Mouse (Mus musculus) hematopoietic multipotent progenitor cell, adult 10-12 weeks (in vitro differentiated cells): ENCODE results near the gene Flad1. TPM values are rescaled to one million over a fixed set of nuclear protein-coding genes. Genes with fewer than 3 reads are reported as not detected.

Experiments used
- polyA plus RNA-seq: library from polyadenylated mRNA; stranded (reverse); fragments of >175 nt; gene quantifications from 2 replicates; pipeline ENCODE4 v1.2.3, GENCODE M21; 2012; ENCODE audit warnings: low replicate concordance

Flad1 gene
- polyA plus RNA-seq, result 15.1 and 28.4 TPM in 2 replicates

DNA sequence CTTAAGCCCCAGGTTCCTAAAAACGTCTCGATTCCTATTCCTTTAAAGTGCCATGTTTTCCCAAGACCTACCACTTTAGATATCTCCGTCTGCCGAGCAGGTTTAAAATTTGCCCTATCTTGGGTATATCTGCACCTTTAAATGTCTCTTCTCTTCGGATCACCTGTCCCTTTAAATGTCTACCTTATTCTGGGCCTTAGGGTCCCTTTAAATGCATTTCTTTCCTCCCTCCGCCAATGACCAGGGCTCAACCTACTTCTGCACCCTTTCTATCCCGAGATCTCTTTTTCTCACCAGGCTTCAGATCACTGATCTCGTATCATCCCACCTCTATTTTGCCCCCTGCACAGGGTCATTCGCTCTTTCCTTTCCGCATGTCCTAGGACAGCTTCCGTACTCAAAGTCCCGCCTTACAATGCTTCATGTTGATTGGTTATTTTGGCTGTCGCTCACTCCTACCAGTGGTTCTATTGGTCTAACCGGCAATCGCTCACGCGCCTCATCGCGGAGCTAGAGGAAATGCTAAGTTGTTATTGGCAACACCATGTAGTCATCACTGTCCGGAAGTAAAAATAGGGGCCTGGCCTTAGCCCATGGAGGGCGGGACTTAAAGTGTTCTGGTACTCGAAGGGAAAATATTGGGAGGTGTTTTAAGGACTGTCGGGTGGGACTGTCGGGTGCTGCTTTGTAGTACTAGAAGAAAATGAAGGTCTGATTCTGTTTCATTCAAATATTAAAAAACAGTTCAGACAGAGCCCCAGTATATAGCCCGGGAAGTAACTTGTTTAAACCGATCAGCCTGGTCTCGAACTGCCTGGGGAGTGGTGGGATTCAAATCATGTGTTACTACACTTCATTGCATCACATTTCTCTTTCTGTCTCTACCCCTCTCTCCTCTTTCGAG lies at the start of gene Flad1:
TSS of gene Flad1 (minus strand) at position 381 of the 904 bp plus-strand sequence.

DNA sequence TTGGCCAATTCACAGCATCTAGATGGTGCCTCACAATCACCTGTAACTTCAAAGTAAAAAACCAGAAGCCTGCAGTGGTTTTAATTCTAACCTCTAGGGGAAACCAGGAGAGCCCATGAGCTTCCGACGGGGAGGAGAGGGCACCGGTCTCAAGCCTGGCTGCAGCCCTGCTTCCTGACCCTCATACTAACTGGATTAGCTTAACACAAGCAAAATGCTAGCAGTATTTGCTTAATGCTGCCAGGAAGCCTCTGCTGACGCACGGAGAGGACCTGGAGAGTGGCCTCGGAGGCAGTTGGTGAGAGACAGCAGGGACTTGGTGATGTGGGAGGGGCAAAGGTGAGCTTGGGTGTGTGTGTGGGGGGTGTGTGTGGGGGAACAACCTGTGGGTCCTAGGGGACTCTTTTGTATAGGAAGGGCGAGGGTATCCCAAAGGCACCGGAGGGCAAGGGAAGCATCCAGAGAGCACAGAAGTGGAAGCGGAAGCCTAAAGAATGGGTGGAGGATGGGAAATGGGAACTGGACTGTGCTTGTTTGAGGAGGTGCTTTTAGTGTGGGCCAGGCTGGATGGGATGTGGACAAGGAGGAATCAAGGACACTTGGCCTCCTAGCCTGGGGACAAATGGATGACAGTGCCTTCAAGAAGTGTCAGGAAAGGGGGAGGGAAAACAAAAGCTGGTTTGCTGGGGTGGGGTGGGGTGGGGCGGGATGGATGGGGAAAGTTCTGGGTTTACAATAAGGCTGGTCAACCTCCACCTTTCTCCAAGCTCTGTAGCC lies 42.9 kb upstream of the Flad1 start, which contains the start of gene Pmvk:
TSS of gene Pmvk (plus strand) at position 141 of the 777 bp plus-strand sequence.

DNA sequence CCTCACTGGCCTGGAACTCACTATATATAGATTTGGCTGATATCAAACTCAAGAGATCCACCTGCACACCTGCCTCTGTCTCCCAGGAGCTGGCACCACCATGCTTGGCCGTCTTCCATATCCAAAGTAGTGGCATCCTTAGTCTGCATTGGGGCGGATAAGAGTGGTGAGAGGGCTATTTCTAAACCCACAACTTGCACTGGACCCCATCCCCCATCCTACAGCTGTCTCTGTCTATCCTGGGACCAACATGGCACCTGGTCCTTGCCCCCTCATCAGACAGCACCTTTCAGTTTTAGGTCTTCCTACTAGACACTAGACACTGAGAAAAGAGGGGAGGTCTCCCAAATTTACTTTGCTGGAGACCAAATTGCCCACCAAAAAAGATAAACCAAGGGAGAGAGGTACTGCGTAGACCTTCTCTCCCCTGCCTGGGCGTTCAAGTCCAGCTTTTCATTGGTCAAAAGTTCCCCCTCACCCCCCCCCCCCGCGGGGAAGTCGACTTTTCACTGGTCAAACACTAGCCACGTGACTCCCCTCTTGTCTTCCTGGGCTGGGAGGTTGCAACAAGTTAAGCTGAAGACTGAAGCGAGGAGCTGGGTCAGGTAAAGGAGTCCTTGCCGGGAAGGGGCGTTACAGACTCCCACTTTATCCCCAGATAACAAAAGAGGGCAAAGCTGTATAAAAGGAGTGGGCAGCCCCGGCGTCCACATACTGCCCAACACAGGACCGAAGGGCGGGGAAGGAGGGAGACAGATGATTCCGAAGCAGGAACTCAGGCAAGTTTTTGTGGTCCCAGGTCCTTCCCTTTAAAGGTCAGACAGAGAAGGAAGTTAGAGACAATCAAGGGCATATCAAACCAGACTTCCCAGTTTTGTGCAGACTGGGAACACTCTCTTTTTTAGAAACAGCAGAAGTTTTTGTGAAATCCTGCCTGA lies 24.8 kb upstream of the Flad1 start, which contains the start of gene Pbxip1:
TSS of gene Pbxip1 (plus strand) at position 531 of the 938 bp plus-strand sequence.

DNA sequence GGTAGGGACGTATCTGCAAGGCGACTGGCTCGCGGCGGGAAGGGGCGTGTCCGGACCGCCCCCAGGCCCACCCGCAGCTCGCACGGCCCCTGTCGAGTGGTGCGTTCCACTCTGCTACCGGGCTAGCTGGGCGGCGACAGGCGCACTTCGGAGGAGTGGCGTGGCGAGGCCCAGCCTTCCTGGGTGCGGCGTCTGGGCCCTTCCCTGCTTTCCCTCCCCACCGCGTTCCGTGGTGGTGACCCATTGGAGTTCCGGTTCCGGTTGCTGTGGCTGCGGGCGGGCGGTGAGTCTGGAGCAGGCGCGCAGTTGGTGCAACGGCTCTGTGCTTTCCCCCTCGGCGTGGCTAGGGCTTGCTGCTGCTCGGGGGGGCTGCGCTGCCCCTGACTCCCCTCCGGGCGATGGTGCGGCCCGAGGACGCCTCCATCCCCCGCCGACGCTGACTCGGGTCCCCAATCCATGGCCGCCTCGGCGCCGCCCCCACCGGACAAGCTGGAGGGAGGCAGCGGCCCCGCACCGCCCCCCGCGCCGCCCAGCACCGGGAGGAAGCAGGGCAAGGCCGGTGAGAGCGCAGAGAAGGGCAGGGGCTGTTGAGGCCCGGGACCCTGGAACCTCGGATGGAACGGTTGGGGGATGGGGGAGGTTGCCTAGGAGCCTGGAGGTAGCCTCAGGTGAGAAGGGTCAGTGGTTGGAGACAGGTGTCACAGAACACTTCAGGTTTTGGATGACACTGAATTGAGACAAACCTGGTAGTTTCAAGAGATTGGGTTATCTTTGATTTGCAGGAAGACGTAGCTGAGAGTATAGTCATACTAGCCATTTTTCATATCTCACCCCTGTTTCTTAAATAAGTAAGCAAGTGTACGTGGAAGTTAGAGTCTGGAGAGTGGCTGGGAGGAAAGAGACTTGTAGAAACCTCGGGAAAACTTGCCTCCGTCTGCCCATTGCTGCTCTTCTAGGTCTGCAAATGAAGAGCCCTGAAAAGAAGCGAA lies 18.8 kb upstream of the Flad1 start, which contains the start of gene Pygo2:
TSS of gene Pygo2 (plus strand) at position 44 of the 989 bp plus-strand sequence.

DNA sequence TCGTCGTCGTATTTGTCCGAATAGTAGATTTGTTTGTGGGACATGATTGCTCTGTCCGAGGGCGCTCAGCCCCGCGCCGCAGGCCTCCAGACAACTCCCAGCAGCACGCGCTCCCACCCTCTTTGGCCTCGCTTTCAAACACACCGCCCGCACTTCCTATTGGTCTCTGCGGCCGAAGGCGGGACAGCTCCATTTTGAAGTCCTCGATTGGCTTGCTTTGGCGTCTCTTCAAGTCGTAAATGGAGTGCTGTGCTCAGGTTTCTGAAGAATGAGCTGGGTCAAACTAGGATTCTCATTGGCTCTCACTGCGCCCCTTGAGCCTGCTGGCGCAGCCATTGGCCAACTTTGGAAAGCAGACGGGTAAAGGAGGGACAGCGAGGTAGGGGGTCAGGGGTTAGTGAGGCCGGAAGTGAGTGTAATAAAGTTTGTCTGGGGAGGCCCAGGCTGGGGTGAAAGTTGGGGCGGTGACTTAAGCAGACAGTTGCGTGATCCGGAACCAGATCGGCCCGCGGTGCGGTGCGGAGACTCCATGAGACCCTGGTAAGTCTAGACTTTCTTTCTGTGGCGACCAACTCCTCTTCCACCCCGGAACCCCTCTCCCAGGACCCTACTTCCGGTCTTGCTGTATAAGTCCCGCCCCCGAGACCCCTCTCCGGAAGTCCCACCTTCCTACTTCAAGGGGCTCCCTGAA lies 6.6 kb upstream of the Flad1 start, which contains the start of the genes Cks1b and Shc1:
TSS of gene Cks1b (minus strand) at position 214 of the 691 bp plus-strand sequence.
TSS of gene Shc1 (plus strand) at position 274 of the 691 bp plus-strand sequence.

DNA sequence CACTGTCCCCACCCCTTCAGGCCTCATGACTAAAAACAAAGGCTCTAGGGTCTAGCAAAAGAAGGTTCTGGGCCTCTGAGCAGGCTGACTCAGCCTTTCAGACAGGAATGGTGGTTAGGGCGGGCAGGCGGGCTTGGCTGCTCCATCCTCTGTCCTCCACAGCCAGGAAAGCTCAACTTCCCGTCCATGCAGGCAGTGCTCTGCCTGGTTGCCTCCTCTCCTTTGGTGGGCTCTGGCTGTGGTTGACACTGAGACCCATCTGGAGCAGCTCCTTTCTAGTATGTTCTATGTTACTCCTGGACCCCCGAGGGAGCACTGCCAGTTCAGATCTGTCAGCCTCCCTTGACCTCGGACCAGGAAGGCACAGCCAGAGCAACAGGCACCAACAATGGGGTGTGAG lies 9.0 kb downstream of the Flad1 start, which contains the start of gene Lenep:
TSS of gene Lenep (minus strand) at position 101 of the 400 bp plus-strand sequence.

DNA sequence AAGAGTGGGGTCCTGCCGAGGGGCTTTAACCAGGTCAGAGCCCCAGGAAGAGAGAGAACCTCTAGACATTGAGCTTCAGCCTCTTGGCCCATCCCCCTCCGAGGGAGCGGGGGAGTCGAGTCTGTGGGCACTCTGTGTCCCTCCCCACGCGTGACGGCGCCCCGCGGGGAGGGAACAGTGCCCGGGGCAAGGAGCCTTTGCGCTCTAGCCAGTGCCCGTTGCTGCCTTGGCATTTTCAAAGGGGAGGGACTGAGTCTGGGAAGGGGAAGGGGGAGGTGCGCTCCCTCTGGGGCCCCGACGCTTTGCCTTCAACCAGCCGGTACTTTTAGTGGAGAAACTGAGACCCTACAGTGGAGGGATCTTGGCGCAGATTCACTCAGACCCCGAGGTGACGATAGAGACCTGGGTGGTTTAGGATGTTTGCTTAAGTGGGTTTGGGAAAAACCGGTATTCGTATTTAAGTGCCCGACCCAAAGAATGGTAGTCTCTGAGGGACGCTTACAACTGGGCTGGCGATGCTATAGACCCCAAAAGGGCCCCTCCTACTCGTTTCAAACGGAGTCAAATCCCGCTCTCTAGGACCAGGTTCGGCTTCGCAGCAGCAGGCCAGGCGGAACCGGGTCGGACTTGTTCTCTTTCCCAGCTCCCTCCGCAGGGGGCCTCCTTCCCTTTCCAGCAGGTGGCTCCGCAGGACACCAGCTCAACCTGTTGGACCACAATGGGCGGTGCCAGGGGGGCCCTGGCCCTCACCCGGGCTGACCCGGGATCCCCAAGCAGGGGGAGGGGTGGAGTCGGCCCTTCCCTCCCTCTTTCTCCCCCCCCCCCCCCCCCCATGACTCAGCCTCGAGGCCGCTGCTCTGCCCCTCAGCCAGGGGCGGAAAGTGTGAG lies 17.4 kb downstream of the Flad1 start, which contains the start of gene Zbtb7b:
TSS of gene Zbtb7b (minus strand) at position 771 of the 888 bp plus-strand sequence.

DNA sequence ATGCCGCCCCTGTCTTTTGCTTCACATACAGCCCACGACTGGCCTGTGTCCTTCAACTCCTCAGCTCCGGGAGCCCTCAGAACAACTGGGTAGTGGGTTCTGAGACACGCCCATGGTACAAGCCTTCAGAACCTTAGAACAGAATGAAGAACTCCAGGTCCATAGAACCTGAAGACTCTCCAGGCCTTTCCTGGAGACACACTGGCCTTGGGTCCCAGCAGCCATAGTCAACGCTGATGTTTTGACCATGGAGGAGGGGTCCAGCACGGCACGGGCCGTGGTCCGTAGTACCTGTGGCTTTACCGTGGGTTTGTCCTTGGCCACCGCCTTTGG lies 46.6 kb downstream of the Flad1 start, which contains the start of gene Dcst1:
TSS of gene Dcst1 (minus strand) at position 101 of the 333 bp plus-strand sequence.

DNA sequence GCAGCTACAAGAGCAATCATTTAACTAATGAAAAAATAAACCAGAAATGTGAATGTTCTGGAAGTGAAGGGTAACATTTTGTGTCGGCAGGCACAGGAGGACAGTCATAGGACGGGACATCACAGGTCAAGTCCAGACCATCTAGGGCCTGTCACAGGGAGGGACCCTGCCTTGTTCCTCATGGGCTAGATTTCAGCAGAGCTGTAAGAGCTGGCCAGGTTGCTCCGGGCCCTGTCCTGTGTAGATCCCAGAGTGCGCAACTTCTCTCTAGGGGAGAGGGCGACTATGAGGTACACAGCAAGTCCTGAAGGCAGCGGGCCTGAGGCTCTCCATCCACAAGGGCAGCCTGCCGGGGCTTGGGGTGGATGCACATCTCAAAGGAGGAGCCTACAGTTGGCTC lies 50.0 kb downstream of the Flad1 start, which contains the start of gene Dcst2:
TSS of gene Dcst2 (plus strand) at position 301 of the 400 bp plus-strand sequence.

Other genes starting within 250 kb of the Flad1 start
- 48.8 and 75.7 TPM in 2 replicates for gene Clk2, start 247.1 kb downstream of the Flad1 start, polyA plus RNA-seq
- 280 and 307 TPM in 2 replicates for gene Scamp3, start 234.4 kb downstream of the Flad1 start, polyA plus RNA-seq
- gene Fam189b, start 228.7 kb downstream of the Flad1 start, polyA plus RNA-seq, result 144 and 333 TPM in 2 replicates
- 14.9 and 15.3 TPM in 2 replicates for gene Gba, start 208.9 kb downstream of the Flad1 start, polyA plus RNA-seq
- 0.47 and 0.53 TPM in 2 replicates for gene Thbs3, start 196.7 kb downstream of the Flad1 start, polyA plus RNA-seq
- gene Mtx1, start 184.8 kb downstream of the Flad1 start, polyA plus RNA-seq, result 196 and 222 TPM in 2 replicates
- 0.72 and 1.1 TPM in 2 replicates for gene Muc1, start 182.8 kb downstream of the Flad1 start, polyA plus RNA-seq
- 77.7 and 182 TPM in 2 replicates for gene Krtcap2, start 165.9 kb downstream of the Flad1 start, polyA plus RNA-seq
- gene Trim46, start 165.6 kb downstream of the Flad1 start, polyA plus RNA-seq, result 7.9 and 14.5 TPM in 2 replicates
- 332 and 345 TPM in 2 replicates for gene Dpm3, start 152.5 kb downstream of the Flad1 start, polyA plus RNA-seq
- 38.7 and 63.5 TPM in 2 replicates for gene Slc50a1, start 141.3 kb downstream of the Flad1 start, polyA plus RNA-seq
- 0.37 and 0.85 TPM in 2 replicates for gene Efna1, start 130.7 kb downstream of the Flad1 start, polyA plus RNA-seq
- gene Efna3, start 88.9 kb downstream of the Flad1 start, polyA plus RNA-seq, result not detected in 2 replicates
- 0.65 and 1.9 TPM in 2 replicates for gene Efna4, start 73.8 kb downstream of the Flad1 start, polyA plus RNA-seq
- 41.8 and 169 TPM in 2 replicates for gene Adam15, start 61.9 kb downstream of the Flad1 start, polyA plus RNA-seq
- not detected in 2 replicates for gene Dcst2, start 49.9 kb downstream of the Flad1 start, polyA plus RNA-seq
- gene Dcst1, start 46.6 kb downstream of the Flad1 start, polyA plus RNA-seq, result not detected in 2 replicates
- gene Zbtb7b, start 17.1 kb downstream of the Flad1 start, polyA plus RNA-seq, result 186 and 424 TPM in 2 replicates
- gene Lenep, start 9.1 kb downstream of the Flad1 start, polyA plus RNA-seq, result 0.49 TPM in 1 of 2 replicates, not detected in the other
- gene Cks1b, start 6.5 kb upstream of the Flad1 start, polyA plus RNA-seq, result 9.2 and 12.8 TPM in 2 replicates
- 109 and 110 TPM in 2 replicates for gene Shc1, start 6.6 kb upstream of the Flad1 start, polyA plus RNA-seq
- 170 and 494 TPM in 2 replicates for gene Pygo2, start 18.3 kb upstream of the Flad1 start, polyA plus RNA-seq
- gene Pbxip1, start 24.8 kb upstream of the Flad1 start, polyA plus RNA-seq, result 65.6 and 87.9 TPM in 2 replicates
- 0.87 and 11.8 TPM in 2 replicates for gene Pmvk, start 42.7 kb upstream of the Flad1 start, polyA plus RNA-seq
- 0.04 TPM in 1 of 2 replicates, not detected in the other for gene Kcnn3, start 108.3 kb upstream of the Flad1 start, polyA plus RNA-seq